Mouse (Mus musculus) adrenal gland, adult 8-10 months (tissue): ENCODE data around the gene Rpl9. TPM values are rescaled to one million over a fixed set of nuclear protein-coding genes. Genes with fewer than 3 reads are reported as not detected.

ENCODE experiments used
- DNase-seq: peaks from one replicate; pipeline ENCODE4 v3.0.0; 2022
- total RNA-seq, 4 experiments: library from RNA; stranded (reverse); gene quantifications; 2 replicates each; pipeline ENCODE4 v1.2.4; 2022

Rpl9 gene
- 1,000 to 10,000 TPM in 3 of 4 experiments, 100 to 1,000 TPM in 1; 977 to 1,080 (median 1,050) TPM for total RNA-seq

GRCm38 (mm10) chr5:65390648-65391644 lies at the start of gene Rpl9, which contains the start of gene Lias:
Gene Rpl9, minus strand, starts transcription at chr5:65391444.
Gene Lias, plus strand, starts transcription at chr5:65391497.
- DNase-seq: peak; percentile 97

GRCm38 (mm10) chr5:65438041-65438440 lies 46.8 kb upstream of the Rpl9 start:
- no peak for DNase-seq

GRCm38 (mm10) chr5:65435806-65436561 lies 44.7 kb upstream of the Rpl9 start, which contains the start of gene Ugdh:
Gene Ugdh, minus strand, starts transcription at chr5:65435949.
- DNase-seq: peak; percentile 96

GRCm38 (mm10) chr5:65435363-65435805 lies 44.1 kb upstream of the Rpl9 start:
- DNase-seq: no peak

- DNase-seq: no peak
Observed at GRCm38 (mm10) chr5:65434471-65435362, 43.5 kb upstream of the Rpl9 start.

- DNase-seq: no peak
Observed at GRCm38 (mm10) chr5:65429441-65429840, 38.2 kb upstream of the Rpl9 start.

- no peak for DNase-seq
Observed at GRCm38 (mm10) chr5:65428321-65428720, 37.1 kb upstream of the Rpl9 start.

GRCm38 (mm10) chr5:65425251-65425650 lies 34.0 kb upstream of the Rpl9 start:
- no peak for DNase-seq

- no peak for DNase-seq
Observed at GRCm38 (mm10) chr5:65424215-65424614, 33.0 kb upstream of the Rpl9 start.

- no peak for DNase-seq
Observed at GRCm38 (mm10) chr5:65422803-65423202, 31.6 kb upstream of the Rpl9 start.

GRCm38 (mm10) chr5:65420822-65421221 lies 29.6 kb upstream of the Rpl9 start:
- DNase-seq: no peak

- DNase-seq: no peak
Observed at GRCm38 (mm10) chr5:65419136-65419535, 27.9 kb upstream of the Rpl9 start.

- DNase-seq: no peak
Observed at GRCm38 (mm10) chr5:65415653-65416458, 24.6 kb upstream of the Rpl9 start.

GRCm38 (mm10) chr5:65407989-65408388 lies 16.7 kb upstream of the Rpl9 start:
- no peak for DNase-seq

GRCm38 (mm10) chr5:65401251-65401994 lies 10.2 kb upstream of the Rpl9 start:
- peak; percentile 76 for DNase-seq

GRCm38 (mm10) chr5:65394425-65394824 lies 3.2 kb upstream of the Rpl9 start:
- no peak for DNase-seq

- no peak for DNase-seq
Observed at GRCm38 (mm10) chr5:65391753-65392152, 509 bp upstream of the Rpl9 start.

GRCm38 (mm10) chr5:65387008-65387867 lies 4.0 kb downstream of the Rpl9 start:
- DNase-seq: no peak

GRCm38 (mm10) chr5:65385704-65386103 lies 5.5 kb downstream of the Rpl9 start:
- no peak for DNase-seq
